Mouse (Mus musculus): ENCODE measurements around the gene Hist2h2be. TPM values are rescaled to one million over a fixed set of nuclear protein-coding genes. Genes with fewer than 3 reads are reported as not detected.
"Not testable (repeated sequence)": the region's sequence is repeated elsewhere in the genome, so short reads cannot be mapped to it uniquely, and the experiment has no call there.

Gene Hist2h2be
- total RNA-seq, 2 experiments from 2014 or later = 4.2 to 6.2 TPM

- no peak for DNase-seq (ENCODE audit: low spot score)
Observed at GRCm38 (mm10) chr3:96237904-96238511, 17.1 kb downstream of the Hist2h2be start.

DNA sequence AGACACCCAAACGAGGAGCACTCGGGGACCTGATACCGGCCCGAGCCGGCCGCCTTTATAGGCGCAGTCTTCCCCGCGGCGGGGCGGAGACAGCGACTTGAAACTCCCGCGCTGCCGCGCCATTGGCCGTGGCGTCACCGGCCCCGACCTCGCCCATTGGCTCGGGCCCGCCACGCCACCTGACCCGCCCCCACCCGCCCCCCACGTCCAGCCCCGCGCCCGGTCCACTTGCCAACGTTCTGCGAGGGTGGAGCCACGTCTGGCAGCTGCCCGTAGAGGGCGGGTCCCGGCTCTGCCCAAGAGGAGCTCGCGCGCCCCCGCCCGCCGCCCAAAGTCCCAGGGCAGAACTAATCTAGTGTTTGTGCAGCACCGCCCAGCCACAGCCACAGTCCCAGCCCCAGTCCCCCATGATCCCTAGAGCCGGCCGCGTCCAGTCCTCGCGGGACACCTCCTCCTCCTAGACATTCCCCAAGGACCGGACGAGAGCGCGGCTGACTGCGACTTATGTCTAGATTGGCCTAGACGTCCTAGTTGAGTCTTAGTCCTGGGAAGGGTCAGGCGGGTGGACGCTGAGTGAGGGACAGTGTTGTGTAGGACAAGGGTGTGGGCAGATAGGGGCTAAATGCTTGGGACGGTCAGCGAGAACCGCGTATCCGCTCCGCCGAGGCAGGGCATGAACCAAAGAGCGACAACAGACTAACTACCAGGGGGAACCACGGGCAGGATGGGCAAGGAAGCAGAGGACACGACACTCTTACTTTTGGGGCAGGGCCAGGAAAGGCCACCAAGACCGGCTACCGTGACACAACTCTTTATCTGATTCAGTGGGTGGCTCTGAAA is 18.3 kb downstream of the Hist2h2be start, which contains the start of gene Hist2h3c2:
TSS of gene Hist2h3c2 (minus strand) at position 174 of the 840 bp plus-strand sequence.
- not testable (repeated sequence) for DNase-seq (ENCODE audit: low spot score)

- peak; percentile 95 for DNase-seq (ENCODE audit: low spot score)
Observed at GRCm38 (mm10) chr3:96239949-96240798, 19.3 kb downstream of the Hist2h2be start, which contains the start of gene Hist2h2aa2. Gene Hist2h2aa2, minus strand, starts transcription at chr3:96240276.

DNA sequence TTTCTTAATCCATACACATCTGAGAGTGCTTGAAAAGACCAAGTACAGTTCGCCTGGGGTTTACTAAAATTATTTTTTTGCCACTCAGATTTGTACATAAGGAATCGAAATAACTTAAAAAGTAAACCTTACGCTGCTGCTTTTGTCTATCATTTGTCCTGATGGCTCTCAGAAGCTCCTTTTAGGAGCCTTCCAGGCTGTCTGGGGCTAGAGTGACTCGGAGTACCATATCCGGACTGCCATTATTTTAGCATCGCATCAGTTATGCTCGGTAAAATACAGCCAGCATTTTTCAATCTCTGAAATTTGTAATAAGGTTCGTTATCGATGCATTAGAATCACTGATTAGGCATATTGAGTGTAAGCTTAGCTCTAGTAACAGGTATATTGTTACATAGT is 19.9 kb downstream of the Hist2h2be start:
- no peak for DNase-seq (ENCODE audit: low spot score)

- DNase-seq (ENCODE audit: low spot score) = no peak
Observed at GRCm38 (mm10) chr3:96243921-96244572, 23.1 kb downstream of the Hist2h2be start.

DNA sequence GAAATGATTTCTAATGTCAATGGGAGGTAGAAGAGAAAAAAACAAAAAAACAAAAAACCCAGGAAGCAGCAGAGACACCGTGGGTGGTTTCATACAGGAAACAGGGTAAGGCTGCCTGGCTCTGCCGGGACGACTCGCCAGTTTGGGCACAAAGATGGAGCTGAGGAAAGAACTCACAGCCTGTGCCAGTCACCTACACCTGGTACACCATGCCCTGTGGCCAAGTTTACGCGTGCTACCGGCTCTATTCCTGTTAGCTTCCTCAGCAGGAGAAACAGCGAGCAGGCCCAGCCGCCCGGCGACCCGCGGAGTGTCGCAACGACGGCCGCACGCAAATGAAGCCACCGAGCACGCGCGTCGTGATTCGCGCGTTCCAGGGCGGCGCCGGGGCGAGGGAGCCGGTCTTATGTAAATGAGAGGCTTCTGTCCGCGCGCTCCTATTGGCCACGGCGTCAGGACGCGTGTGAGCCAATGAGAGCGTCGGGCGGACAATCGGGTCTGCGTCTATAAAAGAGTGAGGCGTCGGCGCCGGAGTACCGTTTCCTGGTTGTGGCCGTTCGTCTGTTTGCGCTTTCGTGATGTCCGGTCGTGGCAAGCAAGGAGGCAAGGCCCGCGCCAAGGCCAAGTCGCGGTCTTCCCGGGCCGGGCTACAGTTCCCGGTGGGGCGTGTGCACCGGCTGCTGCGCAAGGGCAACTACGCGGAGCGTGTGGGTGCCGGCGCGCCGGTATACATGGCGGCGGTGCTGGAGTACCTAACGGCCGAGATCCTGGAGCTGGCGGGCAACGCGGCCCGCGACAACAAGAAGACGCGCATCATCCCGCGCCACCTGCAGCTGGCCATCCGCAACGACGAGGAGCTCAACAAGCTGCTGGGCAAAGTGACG is 24.3 kb downstream of the Hist2h2be start, which contains the start of gene Hist2h2aa1:
TSS of gene Hist2h2aa1 (plus strand) at position 495 of the 884 bp plus-strand sequence.
- DNase-seq (ENCODE audit: low spot score) = peak; percentile 86

- DNase-seq (ENCODE audit: low spot score) = not testable (repeated sequence)
Observed at GRCm38 (mm10) chr3:96246018-96246417, 25.1 kb downstream of the Hist2h2be start.

- DNase-seq (ENCODE audit: low spot score) = not testable (repeated sequence)
Observed at GRCm38 (mm10) chr3:96246427-96246856, 25.5 kb downstream of the Hist2h2be start, which contains the start of gene Hist2h3c1. Gene Hist2h3c1, plus strand, starts transcription at chr3:96246685.

GRCm38 (mm10) chr3:96247356-96248140 is 26.6 kb downstream of the Hist2h2be start:
- no peak for DNase-seq (ENCODE audit: low spot score)

- DNase-seq (ENCODE audit: low spot score) = no peak
Observed at GRCm38 (mm10) chr3:96248141-96249033, 27.5 kb downstream of the Hist2h2be start.

GRCm38 (mm10) chr3:96249034-96249345 is 28.1 kb downstream of the Hist2h2be start:
- no peak for DNase-seq (ENCODE audit: low spot score)

GRCm38 (mm10) chr3:96250890-96251289 is 30.0 kb downstream of the Hist2h2be start:
- DNase-seq (ENCODE audit: low spot score) = no peak

DNA sequence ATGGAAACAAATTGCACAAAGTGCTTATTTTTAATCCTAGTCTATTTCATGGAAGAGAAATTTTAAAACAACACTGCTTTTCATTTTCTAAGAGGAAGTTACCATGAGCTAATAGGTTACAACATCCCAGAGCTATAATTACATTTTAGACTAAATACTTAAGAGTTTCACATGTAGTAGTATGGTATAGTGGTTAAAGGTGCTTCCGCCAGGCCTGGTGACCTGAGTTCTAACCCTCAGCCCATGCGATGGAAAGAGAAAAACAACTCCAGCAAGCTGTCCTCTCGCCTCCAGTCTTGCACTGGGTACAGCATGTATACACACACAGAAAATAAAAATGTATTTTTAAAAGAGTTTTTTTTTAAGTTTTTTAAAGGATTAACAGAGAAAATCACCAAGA is 30.9 kb downstream of the Hist2h2be start:
- DNase-seq (ENCODE audit: low spot score) = no peak

GRCm38 (mm10) chr3:96254683-96255355 is 33.9 kb downstream of the Hist2h2be start:
- DNase-seq (ENCODE audit: low spot score) = no peak

GRCm38 (mm10) chr3:96255926-96256593 is 35.1 kb downstream of the Hist2h2be start:
- no peak for DNase-seq (ENCODE audit: low spot score)

DNA sequence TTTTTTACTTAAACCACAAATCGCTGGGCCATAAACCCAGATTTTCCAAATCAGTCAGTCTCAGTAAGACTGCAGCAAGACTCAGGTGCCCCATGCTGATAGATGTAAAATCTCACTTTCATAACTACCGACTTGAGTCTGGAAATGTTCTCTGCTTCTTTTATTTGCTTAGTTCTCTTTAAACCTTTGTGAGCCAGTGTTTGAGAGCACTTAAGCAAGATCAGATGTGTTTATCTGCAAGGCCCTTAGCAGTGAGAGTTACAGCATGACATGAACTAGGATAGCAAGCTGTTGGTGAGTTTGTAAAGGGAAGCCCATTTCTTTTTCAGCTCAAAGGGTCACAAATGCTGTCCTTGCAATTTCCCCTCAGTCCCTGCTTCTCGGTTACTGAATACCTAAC is 36.3 kb downstream of the Hist2h2be start:
- DNase-seq (ENCODE audit: low spot score) = no peak

GRCm38 (mm10) chr3:96260220-96260619 is 39.3 kb downstream of the Hist2h2be start:
- DNase-seq (ENCODE audit: low spot score) = no peak

Data from gastrocnemius, adult 18-20 months (tissue).